Mouse (Mus musculus): ENCODE results near the gene Mdh2. TPM values are rescaled to one million over a fixed set of nuclear protein-coding genes. Genes with fewer than 3 reads are reported as not detected.

Gene Mdh2
- polyA plus RNA-seq, 1 experiment from 2014 or later = 547 TPM

DNA sequence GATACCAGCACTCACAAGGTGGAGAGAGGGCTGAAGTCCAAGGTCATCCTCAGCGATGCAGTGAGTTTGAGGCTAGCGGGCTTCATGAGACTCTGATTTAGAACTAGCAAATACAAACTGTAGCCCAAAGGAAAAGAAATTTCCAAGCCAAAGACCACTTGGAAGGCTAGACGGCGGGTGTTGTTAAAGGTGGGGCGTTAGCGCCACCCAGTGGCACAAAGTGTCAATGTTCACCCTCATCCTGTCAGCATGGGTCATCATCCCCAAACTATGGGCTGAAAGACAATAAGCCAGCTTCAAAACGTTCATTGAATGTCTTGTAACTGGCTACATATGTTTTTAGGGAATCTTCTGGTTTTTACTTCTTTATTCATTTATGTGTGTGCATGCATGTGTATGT is 14.8 kb upstream of the Mdh2 start:
- no peak overlapping the region for H3K4me3 ChIP-seq (replicated peaks; ENCODE audit: low read length)
- ATAC-seq (ENCODE audit: insufficient read depth, low FRiP score) = no peak
- WGBS = 3% methylated on average over 7 of the region's 7 CpGs
- H3K27me3 ChIP-seq (ENCODE audit: control insufficient read depth, insufficient read depth, low read length) = no peaks in the 10 kb centered on the region
- H3K4me1 ChIP-seq (ENCODE audit: control insufficient read depth, insufficient read depth, low read length) = no peaks in the 10 kb centered on the region
- H3K9me3 ChIP-seq (replicated peaks; ENCODE audit: control insufficient read depth, low read length) = no peaks in the 10 kb centered on the region
- H3K27ac ChIP-seq (ENCODE audit: low read length) = no peak overlapping the region
- no peak overlapping the region for H3K4me2 ChIP-seq (ENCODE audit: low read depth, low read length)
- no peaks in the 10 kb centered on the region for H3K36me3 ChIP-seq (ENCODE audit: control insufficient read depth, insufficient read depth, low read length)
- no peak overlapping the region for H3K9ac ChIP-seq (ENCODE audit: low read length)

DNA sequence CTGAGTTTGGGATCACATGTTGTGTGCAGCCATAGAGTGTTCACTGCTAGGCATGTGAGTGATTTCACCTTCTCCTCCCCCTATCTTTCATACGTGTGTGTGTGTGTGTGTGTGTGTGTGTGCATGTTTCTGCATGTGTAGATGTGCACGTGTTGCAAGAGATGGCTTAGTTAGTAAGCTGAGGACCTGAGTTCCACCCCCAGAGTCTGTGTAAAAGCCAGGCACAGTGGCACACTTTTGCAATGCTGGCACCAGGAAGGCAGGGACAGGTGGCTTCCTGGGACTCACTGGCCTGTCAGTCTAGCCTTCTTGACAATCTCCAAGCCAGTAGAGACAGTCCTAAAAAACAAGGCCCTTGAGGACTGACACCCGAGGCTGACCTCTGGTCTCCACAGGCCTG is 13.3 kb upstream of the Mdh2 start:
- ATAC-seq (ENCODE audit: insufficient read depth, low FRiP score) = no peak
- no peak overlapping the region for H3K4me2 ChIP-seq (ENCODE audit: low read depth, low read length)
- H3K27me3 ChIP-seq (ENCODE audit: control insufficient read depth, insufficient read depth, low read length) = no peaks in the 10 kb centered on the region
- WGBS = 58% methylated on average over 3 of the region's 3 CpGs
- H3K4me3 ChIP-seq (replicated peaks; ENCODE audit: low read length) = no peak overlapping the region
- no peak overlapping the region for H3K9ac ChIP-seq (ENCODE audit: low read length)
- H3K9me3 ChIP-seq (replicated peaks; ENCODE audit: control insufficient read depth, low read length) = no peaks in the 10 kb centered on the region
- no peak overlapping the region for H3K27ac ChIP-seq (ENCODE audit: low read length)
- no peaks in the 10 kb centered on the region for H3K36me3 ChIP-seq (ENCODE audit: control insufficient read depth, insufficient read depth, low read length)
- H3K4me1 ChIP-seq (ENCODE audit: control insufficient read depth, insufficient read depth, low read length) = no peaks in the 10 kb centered on the region

DNA sequence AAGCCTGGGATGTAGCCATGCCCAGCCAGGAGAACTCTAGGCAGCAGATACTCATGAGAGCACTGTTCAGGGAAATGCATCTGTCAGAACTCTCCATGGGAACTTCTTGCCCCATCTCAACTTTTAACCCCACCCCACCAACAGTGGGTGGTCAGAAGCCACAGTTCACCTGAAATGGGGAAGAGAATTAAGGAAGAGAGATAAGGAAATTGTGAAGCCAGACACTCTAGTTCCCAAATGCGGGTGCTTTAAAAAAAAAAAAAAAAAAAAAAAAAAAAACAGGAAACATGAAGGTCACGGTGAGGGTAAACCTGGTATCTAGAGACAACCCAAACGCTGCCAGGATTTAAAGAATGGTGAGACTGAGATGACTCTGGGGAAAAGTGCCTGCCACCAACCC is 5.8 kb upstream of the Mdh2 start:
- Histone ChIP-seq H3K9ac (ENCODE audit: low read length) (no peak overlapping the region), H3K36me3 (ENCODE audit: control insufficient read depth, insufficient read depth, low read length) (no peaks in the 10 kb centered on the region), H3K4me1 (ENCODE audit: control insufficient read depth, insufficient read depth, low read length) (peaks cover 2% of the 10 kb centered on the region), H3K27me3 (ENCODE audit: control insufficient read depth, insufficient read depth, low read length) (no peaks in the 10 kb centered on the region), H3K4me2 (ENCODE audit: low read depth, low read length) (no peak overlapping the region), H3K27ac (ENCODE audit: low read length) (no peak overlapping the region), H3K4me3 (replicated peaks; ENCODE audit: low read length) (no peak overlapping the region), H3K9me3 (replicated peaks; ENCODE audit: control insufficient read depth, low read length) (no peaks in the 10 kb centered on the region)
- ATAC-seq (ENCODE audit: insufficient read depth, low FRiP score) = no peak
- 32% methylated on average over 3 of the region's 3 CpGs for WGBS

DNA sequence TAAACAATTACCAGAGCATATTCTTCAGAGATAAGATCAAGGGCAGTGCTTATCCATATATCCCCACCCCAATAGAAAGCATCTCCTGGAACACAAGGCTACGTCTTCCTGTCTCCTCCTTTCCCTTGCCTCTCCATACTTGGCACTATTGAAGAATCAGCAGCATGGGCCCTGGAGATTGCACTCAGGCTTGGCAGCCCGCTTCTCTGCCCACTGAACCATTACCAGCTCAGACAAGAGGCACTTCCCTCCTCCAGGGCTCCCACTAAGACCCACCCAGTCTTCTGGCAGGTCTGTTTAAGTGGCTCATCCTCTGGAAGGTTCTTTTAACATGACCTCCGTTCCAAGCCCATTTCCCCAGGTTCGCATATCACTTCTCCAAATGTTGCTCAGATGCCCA is 1.7 kb upstream of the Mdh2 start:
- Histone ChIP-seq H3K4me2 (ENCODE audit: low read depth, low read length) (no peak overlapping the region), H3K36me3 (ENCODE audit: control insufficient read depth, insufficient read depth, low read length) (no peaks in the 10 kb centered on the region), H3K27ac (ENCODE audit: low read length) (no peak overlapping the region), H3K4me3 (replicated peaks; ENCODE audit: low read length) (no peak overlapping the region), H3K4me1 (ENCODE audit: control insufficient read depth, insufficient read depth, low read length) (peaks cover 19% of the 10 kb centered on the region), H3K27me3 (ENCODE audit: control insufficient read depth, insufficient read depth, low read length) (no peaks in the 10 kb centered on the region), H3K9ac (ENCODE audit: low read length) (no peak overlapping the region), H3K9me3 (replicated peaks; ENCODE audit: control insufficient read depth, low read length) (no peaks in the 10 kb centered on the region)
- WGBS = 81% methylated on average over 4 of the region's 4 CpGs
- no peak for ATAC-seq (ENCODE audit: insufficient read depth, low FRiP score)

DNA sequence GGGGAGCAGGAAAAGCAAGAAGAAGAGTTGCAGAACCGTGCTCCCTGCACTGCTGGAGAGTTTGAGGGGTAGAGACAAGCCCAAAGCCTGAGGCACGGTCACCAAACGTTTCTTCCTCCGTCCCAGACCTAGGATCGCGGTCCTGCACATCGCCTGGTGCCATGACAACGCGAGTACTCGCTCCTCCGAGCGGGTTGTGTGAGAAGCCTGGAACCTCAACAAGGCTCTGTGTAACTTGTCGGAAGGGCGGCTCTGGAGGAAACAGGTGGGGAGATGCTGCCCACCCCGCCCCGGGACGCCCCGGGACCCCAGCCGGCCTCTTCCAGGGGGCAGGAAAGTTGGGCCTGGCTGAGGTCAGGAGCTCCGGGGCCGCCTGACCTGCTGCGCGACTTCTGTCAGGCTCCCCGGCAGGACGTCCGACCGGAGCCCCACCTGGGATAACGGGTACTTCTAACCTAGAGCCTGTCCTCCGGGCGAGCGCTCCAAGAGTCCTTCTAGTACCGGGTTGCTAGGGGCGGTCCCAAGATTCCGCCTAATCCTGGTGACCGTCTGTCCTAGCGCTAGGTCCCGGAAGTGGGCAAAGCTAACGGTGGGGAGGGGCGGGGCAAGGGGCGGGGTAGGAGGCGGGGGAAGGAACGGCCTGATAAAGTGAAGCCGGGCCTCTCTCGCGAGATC is 347 bp upstream of the Mdh2 start, which contains the start of gene Styxl1:
TSS of gene Styxl1 (minus strand) at position 590 of the 675 bp plus-strand sequence.
- Histone ChIP-seq H3K27ac (ENCODE audit: low read length) (peak within 1 kb of the TSS; percentile 95), H3K36me3 (ENCODE audit: control insufficient read depth, insufficient read depth, low read length) (no peaks in the 10 kb centered on the region), H3K27me3 (ENCODE audit: control insufficient read depth, insufficient read depth, low read length) (no peaks in the 10 kb centered on the region), H3K4me1 (ENCODE audit: control insufficient read depth, insufficient read depth, low read length) (peaks cover 19% of the 10 kb centered on the region), H3K4me3 (replicated peaks; ENCODE audit: low read length) (peak within 1 kb of the TSS; percentile 81), H3K4me2 (ENCODE audit: low read depth, low read length) (peak within 1 kb of the TSS; percentile 93), H3K9ac (ENCODE audit: low read length) (peak within 1 kb of the TSS; percentile 93), H3K9me3 (replicated peaks; ENCODE audit: control insufficient read depth, low read length) (no peaks in the 10 kb centered on the region)
- under 1% methylated on average over 43 of the region's 45 CpGs for WGBS
- ATAC-seq (ENCODE audit: insufficient read depth, low FRiP score) = 0 out of 2 replicates have a peak, but pooled peaks have one; percentile 7

DNA sequence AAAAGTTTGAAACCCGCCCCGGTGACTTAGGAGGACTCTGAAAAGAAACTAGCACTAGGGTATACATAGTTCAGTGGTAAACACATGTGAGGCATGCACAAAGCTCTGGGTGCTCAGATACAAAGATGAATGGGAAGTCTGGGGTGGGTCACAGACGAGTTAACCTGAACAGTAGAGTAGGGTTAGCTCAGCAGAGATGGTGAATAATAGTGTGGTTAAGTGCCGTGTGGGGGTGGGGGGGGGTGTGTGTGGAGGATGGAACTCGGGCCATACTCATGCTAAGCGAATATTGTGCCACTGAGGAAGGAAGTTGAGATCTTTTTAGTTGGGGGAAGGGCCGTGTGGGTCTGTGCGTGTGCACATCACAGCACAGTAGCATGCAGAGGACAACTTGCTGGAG is 2.1 kb downstream of the Mdh2 start:
- Histone ChIP-seq H3K4me2 (ENCODE audit: low read depth, low read length) (no peak overlapping the region), H3K4me3 (replicated peaks; ENCODE audit: low read length) (no peak overlapping the region)

DNA sequence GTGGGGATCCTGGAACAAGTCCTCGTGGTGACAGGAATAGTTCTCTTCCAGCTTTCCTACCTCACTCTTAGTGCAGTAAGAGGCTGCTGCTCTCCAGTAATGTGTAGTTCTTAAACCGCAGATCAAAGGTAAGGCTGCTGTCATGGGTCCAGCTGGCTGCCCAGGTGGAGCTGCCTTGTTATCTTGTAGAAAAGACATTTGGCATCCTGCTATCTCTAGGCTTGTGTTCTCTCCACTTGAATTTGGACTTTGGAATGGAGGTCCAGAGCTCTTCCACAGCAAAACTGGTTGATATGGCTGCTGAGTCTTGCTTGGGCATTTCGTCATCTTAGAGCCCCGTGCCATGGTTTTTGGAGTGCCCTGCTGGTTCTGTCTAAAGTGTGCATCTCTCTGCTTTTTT is 4.6 kb downstream of the Mdh2 start:
- peaks cover 14% of the 10 kb centered on the region for H3K4me1 ChIP-seq (ENCODE audit: control insufficient read depth, insufficient read depth, low read length)
- no peak overlapping the region for H3K4me3 ChIP-seq (replicated peaks; ENCODE audit: low read length)
- H3K36me3 ChIP-seq (ENCODE audit: control insufficient read depth, insufficient read depth, low read length) = peaks cover 20% of the 10 kb centered on the region
- no peaks in the 10 kb centered on the region for H3K9me3 ChIP-seq (replicated peaks; ENCODE audit: control insufficient read depth, low read length)
- H3K27ac ChIP-seq (ENCODE audit: low read length) = no peak overlapping the region
- 87% methylated on average over 4 of the region's 4 CpGs for WGBS
- ATAC-seq (ENCODE audit: insufficient read depth, low FRiP score) = no peak
- no peak overlapping the region for H3K4me2 ChIP-seq (ENCODE audit: low read depth, low read length)
- H3K27me3 ChIP-seq (ENCODE audit: control insufficient read depth, insufficient read depth, low read length) = no peaks in the 10 kb centered on the region
- H3K9ac ChIP-seq (ENCODE audit: low read length) = no peak overlapping the region

More for the DNA sequence above, 2.1 kb downstream of the Mdh2 start:
- Histone ChIP-seq H3K9ac (ENCODE audit: low read length) (no peak overlapping the region), H3K4me1 (ENCODE audit: control insufficient read depth, insufficient read depth, low read length) (peaks cover 19% of the 10 kb centered on the region), H3K27me3 (ENCODE audit: control insufficient read depth, insufficient read depth, low read length) (no peaks in the 10 kb centered on the region), H3K27ac (ENCODE audit: low read length) (no peak overlapping the region), H3K9me3 (replicated peaks; ENCODE audit: control insufficient read depth, low read length) (no peaks in the 10 kb centered on the region), H3K36me3 (ENCODE audit: control insufficient read depth, insufficient read depth, low read length) (0 out of 2 replicates have a peak, but pooled peaks cover 7% of the 10 kb centered on the region)
- WGBS = 78% methylated on average over 8 of the region's 8 CpGs
- ATAC-seq (ENCODE audit: insufficient read depth, low FRiP score) = no peak

DNA sequence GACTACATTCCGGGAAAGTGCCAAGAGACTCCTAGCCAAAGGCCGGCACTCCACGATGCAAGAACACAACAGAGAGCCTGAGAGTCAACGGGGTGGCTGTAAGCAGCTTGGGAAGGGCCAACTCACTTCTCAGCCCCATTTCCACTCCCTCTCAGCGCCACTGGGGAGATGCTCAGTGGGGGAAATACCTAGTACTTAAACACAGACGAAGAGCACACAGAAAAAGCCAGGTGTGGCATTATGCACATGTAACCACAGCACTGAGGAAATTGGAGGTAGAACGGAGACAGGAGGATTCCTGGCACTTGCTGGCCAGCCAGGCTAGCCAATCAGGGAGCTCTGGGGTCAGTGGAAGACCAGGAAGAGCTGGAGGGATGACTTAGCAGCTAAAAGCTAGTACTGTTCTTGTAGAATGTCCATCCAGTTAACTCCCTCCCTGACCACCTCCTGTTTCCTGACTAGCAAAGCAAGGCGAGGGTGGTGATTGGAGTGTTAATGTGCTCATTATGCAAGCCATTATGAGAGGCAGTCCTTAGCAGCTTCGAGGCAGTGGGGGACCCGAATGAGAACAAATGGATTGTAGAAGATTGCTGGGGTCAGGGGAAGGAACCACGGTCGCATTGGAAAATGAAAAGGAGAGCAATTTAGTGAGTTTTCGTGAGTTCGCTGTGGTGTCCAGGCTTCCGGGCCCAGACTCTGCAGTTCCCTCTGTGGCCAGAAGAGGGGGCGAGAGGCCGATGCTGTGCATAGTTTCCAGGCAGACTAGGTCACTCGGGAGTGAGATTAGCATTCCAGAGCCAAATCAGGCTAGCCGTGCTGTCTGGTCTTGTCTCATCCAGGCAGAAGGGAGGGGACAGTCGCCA is 15.9 kb downstream of the Mdh2 start:
- Histone ChIP-seq H3K9me3 (replicated peaks; ENCODE audit: control insufficient read depth, low read length) (no peaks in the 10 kb centered on the region), H3K4me1 (ENCODE audit: control insufficient read depth, insufficient read depth, low read length) (peaks cover 9% of the 10 kb centered on the region; the same call in 1 of the 2 replicates), H3K27ac (ENCODE audit: low read length) (no peak overlapping the region; the same call in 1 of the 2 replicates), H3K27me3 (ENCODE audit: control insufficient read depth, insufficient read depth, low read length) (no peaks in the 10 kb centered on the region), H3K4me2 (ENCODE audit: low read depth, low read length) (peak overlapping the region; percentile 53), H3K36me3 (ENCODE audit: control insufficient read depth, insufficient read depth, low read length) (peaks cover 15% of the 10 kb centered on the region), H3K4me3 (replicated peaks; ENCODE audit: low read length) (peak overlapping the region; percentile 37), H3K9ac (ENCODE audit: low read length) (peak overlapping the region; percentile 63)
- ATAC-seq (ENCODE audit: insufficient read depth, low FRiP score) = peak; percentile 78
- 12% methylated on average over 20 of the region's 20 CpGs for WGBS

DNA sequence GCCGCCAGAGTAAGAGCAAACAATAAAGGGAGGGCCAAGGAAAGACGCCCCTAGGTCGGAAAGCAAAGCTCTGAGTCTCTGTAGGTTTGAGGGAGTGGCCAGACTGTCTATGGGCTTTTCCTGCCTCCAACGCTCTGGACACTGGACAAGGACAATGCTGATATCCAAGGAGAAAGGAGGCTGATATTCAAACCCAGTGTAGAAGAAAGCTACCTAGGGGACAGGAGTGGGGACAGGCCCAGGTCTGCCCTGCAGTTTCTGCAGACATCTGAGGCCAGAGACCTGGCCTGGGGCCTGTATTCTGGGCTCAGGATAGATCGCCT is 16.5 kb downstream of the Mdh2 start:
- Histone ChIP-seq H3K9me3 (replicated peaks; ENCODE audit: control insufficient read depth, low read length) (no peaks in the 10 kb centered on the region), H3K4me1 (ENCODE audit: control insufficient read depth, insufficient read depth, low read length) (peaks cover 9% of the 10 kb centered on the region; the same call in 1 of the 2 replicates), H3K36me3 (ENCODE audit: control insufficient read depth, insufficient read depth, low read length) (peaks cover 15% of the 10 kb centered on the region), H3K27me3 (ENCODE audit: control insufficient read depth, insufficient read depth, low read length) (no peaks in the 10 kb centered on the region), H3K4me3 (replicated peaks; ENCODE audit: low read length) (peak overlapping the region; percentile 37), H3K9ac (ENCODE audit: low read length) (peak overlapping the region; percentile 63), H3K27ac (ENCODE audit: low read length) (no peak overlapping the region; the same call in 1 of the 2 replicates), H3K4me2 (ENCODE audit: low read depth, low read length) (peak overlapping the region; percentile 53)
- 11% methylated on average over 5 of the region's 5 CpGs for WGBS
- ATAC-seq (ENCODE audit: insufficient read depth, low FRiP score) = no peak; the same call in 1 of the 2 replicates
